Mouse (Mus musculus): Measurements from ENCODE around the gene Kif28. TPM values are rescaled to one million over a fixed set of nuclear protein-coding genes. Genes with fewer than 3 reads are reported as not detected.
A peak's percentile ranks its signal among the peaks of the same experiment; 100 is the strongest.
"Not testable (repeated sequence)": the region's sequence is repeated elsewhere in the genome, so short reads cannot be mapped to it uniquely, and the experiment has no call there.

Kif28 gene
- total RNA-seq, 2 experiments from 2014 or later: 0.43 to 0.53 TPM

DNA sequence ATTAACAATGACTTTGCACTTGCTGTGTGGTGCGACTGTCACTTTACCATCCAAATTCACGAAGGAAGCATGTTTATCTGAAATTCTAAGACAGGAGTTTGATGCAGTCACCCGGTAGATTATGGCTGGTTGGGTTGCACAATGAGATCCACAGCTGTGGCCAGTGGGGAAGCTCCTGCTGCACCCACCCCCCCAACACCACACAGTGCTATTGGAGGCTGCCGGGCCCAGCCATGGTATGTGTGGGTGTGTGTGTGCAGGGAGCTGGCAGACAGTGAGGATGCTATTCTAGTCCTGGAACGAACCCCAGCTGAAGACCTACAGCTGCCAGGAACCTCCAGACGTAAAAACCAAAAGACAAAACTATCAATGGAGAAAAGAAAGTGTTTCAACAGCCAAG is 35.7 kb downstream of the Kif28 start:
- intact Hi-C loops (cut with DNase I): no loop called here
- DNase-seq: peak; percentile 38 to 44

DNA sequence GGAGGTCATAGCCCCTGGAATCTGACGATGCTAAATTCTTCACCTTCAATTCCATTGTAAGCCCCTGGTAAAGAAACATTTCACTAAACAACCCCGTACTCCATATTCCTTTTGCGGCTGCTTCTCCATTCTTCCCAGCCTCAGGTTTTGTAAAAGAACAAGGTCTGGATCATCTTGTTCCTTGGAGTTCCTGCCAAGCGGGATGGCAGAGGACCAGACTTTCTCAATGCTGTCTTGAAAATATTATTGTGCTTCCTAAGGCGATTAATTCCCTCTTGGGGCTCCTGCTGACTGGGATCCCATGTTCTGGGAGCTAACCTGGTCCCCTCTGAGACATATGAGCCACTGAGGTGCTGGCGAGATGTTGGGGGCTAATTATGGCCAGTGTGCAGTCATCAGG is 39.9 kb downstream of the Kif28 start:
- DNase-seq: peak in 1 of 2 experiments; percentile 24
- intact Hi-C loops (cut with DNase I): no loop called here

DNA sequence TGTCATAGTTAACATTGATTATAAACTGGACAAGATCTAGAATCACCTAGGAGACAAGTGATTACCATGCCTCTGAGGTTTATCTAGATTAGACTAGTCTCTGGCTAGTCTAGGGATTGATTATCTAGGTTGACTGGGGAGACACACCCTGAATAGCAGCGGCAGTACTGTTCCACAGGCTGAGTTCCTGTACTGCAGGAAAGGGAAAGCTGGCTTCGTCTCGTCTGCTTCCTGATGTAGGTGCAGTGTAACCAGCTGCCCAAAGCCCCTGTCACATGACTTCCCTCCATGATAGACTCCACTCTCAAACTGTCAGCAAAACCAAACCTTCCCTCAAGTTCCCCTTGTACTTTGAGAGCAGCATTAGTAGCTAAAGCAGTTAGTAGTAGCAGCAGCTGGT is 40.9 kb downstream of the Kif28 start:
- intact Hi-C loops (cut with DNase I): no loop called here
- DNase-seq: no peak

DNA sequence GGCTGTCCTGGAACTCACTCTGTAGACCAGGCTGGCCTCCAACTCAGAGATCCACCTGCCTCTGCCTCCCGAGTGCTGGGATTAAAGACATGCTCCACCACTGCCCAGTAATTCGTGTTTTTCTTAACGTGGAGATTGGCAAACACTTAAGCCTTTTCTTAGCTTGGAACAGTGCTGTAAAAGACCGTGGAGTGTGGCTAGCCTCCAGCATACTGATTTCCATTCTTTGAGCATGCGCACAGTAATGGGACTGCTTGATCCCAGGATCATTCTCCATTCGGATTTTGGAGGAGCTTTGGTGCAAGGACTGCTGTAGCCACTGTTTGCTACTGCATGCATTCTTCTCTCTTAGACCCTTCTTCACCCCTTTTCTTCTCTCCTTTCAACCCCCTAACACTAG is 55.6 kb downstream of the Kif28 start:
- intact Hi-C loops (cut with DNase I): no loop called here
- no peak for DNase-seq

DNA sequence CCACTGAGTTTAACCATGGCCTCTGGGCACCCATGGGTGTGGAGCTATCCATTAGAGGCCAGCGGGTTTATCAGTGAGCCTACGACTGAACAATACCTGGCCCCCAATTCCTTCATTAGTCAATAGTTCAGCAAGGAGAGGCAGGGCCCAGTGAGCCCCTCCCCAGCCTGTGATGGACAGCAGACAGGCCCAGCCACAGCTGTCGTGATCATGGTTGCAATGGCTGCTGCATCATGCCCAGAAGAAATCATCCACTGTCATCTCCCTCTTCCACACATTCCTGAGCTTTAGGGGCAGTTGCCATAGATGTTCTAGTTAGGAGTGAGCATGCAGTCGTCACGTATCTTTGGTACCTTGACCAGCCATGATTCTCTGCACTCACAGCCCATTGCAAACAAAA is 56.2 kb downstream of the Kif28 start:
- DNase-seq: no peak
- intact Hi-C loops (cut with DNase I): no loop called here

DNA sequence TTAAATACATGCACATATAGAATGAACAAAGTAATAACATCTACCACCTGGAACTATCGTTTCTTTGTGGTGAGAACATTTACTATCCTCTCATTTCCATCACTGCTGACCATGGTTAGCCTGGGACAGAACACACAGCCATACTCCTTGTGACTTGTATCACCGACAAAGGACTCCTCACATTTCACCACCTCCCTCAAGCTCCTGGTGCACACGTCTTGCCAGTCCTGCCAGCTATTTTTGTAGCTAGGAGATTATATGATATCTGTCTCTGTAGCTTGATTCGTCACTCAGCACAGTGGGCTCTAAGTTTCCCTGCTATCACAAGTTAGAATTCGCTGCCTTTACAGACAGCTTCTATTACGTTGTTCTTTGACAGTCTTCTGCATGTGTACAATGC is 56.7 kb downstream of the Kif28 start:
- intact Hi-C loops (cut with DNase I): no loop called here

DNA sequence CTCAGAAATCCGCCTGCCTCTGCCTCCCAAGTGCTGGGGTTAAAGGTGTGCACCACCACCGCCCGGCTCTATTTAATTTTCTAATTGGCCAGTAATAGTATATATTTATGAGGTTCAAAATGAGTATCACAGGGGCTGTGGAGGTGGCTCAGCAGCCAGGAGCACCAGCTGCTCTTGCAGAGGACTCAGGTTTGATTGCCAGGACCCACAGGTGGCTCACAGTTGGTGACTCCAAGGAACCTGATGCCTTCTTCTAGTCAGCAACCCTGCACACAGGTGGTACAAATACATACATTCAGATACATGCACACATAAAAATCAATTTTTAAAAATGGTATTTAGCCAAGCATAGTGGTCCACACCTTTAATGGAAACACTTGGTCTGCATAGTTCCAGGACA is 57.1 kb downstream of the Kif28 start:
- intact Hi-C loops (cut with DNase I): no loop called here
- DNase-seq: no peak

More for the DNA sequence above, 56.7 kb downstream of the Kif28 start:
- DNase-seq: no peak

DNA sequence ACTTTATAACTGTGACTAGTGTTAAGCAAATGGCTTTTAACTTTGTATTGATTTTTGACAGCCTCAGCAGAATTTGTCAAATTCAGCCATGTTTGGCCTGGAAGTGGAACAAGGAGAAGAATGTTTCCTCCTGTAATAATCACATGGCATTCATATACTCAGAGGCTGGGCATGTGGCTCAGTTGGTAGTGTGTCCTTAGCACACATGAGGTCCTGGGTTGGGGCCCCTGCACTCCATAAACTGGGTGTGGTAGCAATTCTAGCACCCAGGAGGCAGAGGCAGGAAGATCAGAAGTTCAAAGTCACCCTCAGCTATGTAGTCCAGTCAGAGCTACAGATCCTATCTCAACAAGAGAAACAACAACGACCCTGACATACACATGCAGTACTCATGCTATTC is 57.8 kb downstream of the Kif28 start:
- intact Hi-C loops (cut with DNase I): no loop called here
- no peak for DNase-seq

DNA sequence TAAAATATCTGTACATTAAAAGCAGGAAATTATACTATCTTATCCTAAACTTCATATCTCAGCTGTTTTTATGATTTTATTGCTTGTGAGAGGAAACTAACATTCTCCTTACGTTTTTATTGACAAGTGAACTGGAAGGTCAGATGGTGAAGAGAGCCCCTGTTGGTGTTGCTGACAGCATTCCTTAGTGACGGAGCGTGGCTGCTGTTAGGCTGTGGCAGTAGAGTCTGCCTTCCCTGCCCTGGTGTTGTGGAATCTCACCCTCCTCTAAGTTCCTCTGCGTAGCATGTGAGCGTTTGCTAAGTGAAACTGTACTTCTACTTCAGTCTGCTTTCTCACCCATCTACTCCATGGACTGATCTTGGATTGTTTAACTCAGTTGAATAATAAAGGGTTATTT is 58.3 kb downstream of the Kif28 start:
- intact Hi-C loops (cut with DNase I): no loop called here
- DNase-seq: no peak

DNA sequence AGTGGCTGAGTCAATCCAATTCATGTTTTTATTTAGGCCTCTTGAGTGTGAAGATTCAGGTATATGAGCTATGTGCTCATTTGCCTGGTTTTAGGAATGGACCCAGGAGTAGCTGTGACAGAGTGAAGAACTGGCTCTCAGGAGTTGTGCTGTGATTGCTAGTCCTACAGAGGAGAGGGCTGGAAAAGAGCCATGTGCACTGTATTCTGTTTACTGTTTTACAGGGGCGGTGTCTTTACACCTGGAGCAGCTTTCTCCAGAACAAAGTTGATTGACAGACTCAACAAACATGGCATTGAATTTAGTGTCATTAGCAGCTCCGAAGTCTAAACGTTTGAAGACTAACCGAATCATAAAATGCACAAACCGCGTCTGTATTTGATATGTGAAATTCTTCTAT is 58.7 kb downstream of the Kif28 start:
- DNase-seq: no peak
- intact Hi-C loops (cut with DNase I): no loop called here

DNA sequence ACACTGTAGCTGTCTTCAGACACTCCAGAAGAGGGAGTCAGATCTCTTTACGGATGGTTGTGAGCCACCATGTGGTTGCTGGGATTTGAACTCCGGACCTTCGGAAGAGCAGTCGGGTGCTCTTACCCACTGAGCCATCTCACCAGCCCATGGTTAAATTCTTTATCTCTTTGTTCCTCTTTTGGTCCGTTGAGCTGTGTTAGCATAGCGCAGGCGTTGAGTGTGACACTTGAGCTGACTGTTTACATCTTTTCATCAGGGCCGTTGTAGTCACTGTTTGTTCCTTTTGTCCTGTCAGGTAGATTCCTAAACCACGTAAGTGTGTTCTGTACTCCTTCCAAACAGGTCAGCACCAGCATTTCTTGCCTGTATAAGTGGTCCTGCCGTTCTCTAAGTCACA is 62.3 kb downstream of the Kif28 start:
- DNase-seq; intact Hi-C loops (cut with DNase I): not testable (repeated sequence)

DNA sequence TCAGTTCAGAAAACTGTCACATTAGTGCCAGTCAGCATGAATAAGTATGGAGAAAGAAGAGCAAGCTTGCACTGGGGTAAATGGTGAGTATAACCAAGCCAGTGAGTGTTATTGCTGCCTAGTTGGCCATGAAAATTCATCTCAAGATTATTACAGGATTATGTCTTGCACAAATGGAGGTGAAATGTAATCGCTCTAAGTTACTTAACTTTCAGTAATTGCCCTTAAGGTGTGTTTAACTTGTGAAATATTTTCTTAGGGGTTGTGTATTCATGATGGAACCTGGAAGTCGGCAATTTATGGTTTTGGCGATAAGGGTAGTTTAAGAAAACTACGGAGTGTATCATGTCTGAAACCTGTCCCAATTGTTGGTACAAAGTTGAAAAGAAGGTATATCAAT is 65.7 kb downstream of the Kif28 start:
- intact Hi-C loops (cut with DNase I): no loop called here
- no peak for DNase-seq

DNA sequence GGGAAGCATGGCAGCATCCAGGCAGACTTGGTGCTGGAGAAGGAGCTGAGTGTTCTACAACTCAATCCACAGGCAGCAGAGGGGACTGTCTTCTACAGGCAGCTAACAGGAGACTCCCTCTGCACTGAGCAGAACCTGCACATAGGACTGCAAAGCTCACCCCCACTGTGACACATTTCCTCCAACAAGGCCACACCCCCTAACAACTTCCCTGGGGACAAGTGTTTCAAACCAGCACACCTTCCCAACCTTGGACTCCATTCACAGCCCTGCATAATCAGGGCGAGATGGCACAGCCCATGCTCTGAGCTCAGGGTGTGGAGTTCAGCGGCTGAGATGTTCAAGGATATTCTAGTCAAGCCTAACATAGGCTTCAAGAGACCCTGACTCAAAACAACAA is 68.0 kb downstream of the Kif28 start:
- intact Hi-C loops (cut with DNase I): no loop called here
- DNase-seq: no peak

DNA sequence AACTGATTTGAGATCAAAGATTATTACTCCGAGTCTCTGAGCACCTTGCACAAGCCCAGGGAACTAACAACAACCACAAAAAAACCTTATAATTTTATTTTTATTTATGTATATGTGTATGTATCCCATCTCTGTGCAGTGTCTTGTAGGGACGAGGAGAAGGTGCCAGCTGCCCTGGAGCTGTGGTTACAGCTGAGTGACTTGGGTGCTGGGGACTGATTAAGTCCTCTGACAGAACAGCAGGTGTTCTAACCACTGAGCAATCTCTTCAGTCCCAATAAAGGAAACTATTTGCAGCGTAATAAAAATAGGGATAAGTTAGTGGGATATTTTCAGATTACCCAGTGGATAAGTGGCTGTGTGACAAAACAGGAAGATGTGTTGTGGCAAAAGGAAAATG is 70.7 kb downstream of the Kif28 start:
- intact Hi-C loops (cut with DNase I): no loop called here
- DNase-seq: no peak

DNA sequence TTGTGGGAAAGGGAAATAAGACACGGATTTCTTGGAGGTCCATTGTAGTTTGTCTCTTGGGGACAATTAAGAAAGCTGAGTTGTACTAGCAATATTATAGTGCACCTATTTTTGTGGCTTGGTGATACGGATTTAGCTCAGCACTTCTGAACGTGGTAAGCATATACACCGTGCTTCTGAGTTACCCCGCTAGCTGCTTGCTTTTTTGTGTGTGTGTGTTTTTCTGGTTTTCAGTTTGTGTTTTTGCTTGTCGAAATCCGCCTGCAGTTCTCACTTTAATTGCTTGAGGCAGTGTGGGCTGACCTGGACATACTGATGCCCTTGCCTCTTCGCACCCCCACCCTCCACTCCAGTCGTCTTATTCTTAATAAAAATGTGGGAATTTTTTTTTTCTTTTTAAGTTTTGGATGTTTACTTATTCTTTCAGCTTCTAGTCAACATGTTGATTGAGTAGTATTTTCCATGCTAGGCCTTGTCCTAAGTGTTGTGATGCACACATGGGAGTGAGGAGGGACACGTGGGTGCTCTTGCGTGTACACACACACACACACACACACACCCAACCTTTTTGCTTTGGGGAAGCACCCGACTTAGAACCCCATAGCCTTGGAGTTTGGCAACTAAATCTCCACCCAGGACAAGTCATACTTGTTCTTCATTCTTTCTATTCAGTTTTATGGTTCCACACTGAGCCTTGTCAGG is 76.1 kb downstream of the Kif28 start:
- intact Hi-C loops (cut with DNase I): no loop called here
- no peak for DNase-seq

DNA sequence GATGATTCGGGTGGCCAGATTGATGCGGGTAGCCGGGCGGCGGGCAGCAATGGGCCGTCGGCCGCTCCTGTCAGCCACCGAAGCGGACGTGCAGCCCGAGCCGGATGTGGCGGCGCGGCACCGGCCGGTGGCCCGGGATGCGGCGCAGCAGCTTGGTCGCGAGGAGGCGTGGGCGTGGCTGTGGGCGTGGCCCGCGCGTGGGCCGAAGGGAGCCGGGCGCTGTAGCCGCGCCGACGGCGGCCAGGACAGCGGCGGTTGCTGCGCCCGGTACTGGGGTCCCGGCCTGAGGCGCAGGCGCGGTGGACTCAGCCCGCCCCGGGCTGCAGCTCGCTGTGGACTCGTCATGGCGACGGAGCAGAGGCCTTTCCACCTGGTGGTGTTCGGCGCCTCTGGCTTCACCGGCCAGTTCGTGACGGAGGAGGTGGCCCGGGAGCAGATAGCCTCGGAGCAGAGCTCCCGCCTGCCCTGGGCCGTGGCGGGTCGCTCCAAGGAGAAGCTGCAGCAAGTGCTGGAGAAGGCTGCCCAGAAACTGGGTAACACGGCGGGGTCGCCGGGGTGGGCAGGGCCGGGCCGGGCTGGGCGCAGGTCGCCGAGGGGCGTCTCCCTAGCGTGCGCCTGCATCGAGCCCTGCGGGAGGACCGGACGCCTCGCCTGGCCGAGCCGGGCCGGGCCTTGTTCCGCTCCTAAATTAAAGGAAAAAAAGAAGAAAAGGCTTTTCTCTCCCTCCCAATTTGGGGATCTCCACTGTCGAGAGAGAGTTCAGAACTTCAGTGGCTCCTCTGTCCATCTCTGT is 76.9 kb downstream of the Kif28 start, which contains the start of gene Sccpdh:
TSS of gene Sccpdh (plus strand) at position 198 of the 793 bp plus-strand sequence.
- peak; percentile 89 to 90 for DNase-seq
- intact Hi-C loops (cut with DNase I): no loop called here

DNA sequence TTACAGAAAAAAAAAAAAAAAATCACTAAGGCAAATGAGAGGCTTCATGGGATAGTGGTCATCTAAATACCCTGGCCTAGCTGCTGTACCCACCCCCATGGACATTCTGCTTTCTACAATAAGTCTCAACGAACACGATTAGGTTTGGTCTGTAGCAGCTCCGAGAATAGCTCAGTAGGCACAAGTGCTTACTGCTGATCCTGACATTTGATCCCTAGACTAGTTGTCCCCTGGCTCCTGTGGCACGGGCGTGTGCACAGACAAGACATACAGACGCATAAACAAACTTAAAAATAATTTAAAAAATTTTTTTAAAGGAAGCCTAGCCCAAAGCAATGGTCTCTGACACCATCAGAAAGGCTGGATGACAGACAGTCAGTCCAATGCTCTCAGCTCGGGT is 77.6 kb downstream of the Kif28 start:
- DNase-seq: no peak
- intact Hi-C loops (cut with DNase I): loop anchor here (1.0 kb wide), 1 partner anchor 20 kb away; no protein-coding TSS in a partner anchor

DNA sequence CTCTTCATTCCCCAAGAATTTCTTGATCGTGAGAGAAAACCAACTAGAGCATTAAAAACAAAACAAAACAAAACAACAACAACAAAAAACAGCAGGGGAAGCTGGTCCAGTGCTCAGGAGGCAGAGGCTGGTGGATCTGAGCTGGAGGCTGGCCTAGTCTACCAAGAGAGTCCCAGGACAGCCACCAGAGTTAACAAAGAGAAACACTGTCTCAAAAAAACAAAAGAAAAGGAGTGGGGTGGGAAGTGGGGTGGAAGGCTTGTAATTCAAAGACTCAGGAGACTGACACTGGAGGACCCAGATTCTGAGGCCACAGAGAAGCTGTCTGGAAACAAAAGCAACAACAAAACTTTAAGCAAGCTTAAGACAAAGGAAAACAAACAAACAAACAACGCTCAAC is 78.1 kb downstream of the Kif28 start:
- intact Hi-C loops (cut with DNase I): loop anchor here (1.0 kb wide), 1 partner anchor 20 kb away; no protein-coding TSS in a partner anchor
- DNase-seq: no peak

DNA sequence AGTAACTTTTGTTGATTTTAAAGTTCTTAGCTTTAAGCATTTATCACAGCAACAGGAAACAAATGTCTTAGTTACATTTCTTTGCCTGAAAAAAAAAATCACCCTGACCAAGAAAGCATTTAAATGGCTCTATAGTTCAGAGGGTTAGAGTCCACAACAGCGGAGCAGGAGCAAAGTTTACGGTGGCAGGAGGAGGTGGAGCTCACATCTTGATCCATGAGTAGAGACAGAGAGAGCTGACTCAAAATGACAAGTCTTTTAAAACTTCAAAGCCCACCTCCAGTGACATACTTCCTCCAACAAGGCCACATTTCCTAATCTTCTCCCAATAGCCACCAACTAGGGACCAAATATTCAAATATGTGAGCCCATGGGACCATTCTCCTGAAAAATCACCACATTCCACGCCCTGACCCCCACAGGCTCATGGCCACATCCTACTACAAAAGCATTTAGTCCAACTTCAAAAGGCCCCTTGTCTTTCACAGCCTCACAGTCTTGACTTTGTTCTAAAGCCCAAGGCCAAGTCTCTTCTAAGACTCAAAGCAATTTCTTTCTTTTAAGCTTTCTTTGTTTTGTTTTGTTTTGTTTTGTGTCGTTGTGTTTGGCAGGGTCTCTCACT is 80.7 kb downstream of the Kif28 start:
- no peak for DNase-seq
- intact Hi-C loops (cut with DNase I): no loop called here

DNA sequence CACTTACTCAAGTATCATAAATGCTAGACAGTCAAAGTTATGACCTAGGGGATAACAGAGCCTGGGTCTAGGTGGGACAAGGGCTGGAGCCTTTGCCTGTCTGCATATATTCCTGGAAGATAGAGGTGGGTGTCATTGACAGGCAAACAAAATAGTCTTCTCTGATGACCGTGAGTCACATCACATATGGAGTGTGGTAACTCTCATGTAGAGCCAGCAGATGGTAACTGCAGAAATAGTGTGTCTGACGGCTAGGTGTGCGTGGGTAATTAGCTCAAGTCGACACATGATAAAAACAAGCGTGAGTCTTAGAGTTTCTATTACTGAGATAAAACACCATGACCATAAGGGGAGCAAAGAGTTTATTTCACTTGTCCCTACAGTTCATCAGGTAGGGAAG is 82.0 kb downstream of the Kif28 start:
- DNase-seq: no peak
- intact Hi-C loops (cut with DNase I): no loop called here

DNA sequence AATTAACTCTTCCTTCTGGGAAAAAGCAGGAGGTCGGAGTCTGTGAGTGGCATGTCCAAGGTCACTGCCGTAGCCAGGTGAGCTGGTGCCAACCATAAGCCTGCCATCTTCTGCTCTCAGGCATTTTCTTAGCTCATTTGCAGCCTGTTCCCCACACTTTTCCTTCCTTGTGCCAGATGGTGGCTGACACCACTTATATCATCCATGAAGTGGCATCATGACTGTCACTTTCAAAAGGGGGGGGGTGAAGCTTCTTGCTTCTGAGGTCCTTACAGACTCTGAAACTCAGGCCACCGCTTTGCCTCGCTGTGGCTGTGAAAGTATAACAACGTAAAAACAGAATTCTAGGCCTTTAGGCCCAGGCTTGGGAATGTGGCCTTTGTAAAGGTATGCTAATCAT is 93.8 kb downstream of the Kif28 start:
- intact Hi-C loops (cut with DNase I): no loop called here
- DNase-seq: no peak

DNA sequence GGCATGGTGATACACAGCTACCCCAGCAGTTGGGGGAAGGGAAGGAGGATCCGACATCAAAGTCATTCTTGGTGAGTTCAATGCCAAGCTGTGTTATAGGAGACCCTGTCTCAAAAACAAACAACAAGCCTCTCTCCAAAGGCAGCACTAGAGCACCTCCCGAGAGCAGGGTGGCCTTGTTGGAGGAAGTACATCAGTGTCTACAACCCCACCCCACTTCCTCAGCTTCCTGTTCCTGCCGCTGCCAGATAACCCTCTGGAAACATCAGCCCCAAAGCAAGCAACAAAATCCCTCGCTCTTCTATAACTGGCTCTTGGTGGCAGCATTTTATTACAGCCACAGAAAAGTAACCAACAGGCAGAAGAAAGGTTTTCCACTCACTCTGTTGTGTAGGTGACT is 94.8 kb downstream of the Kif28 start:
- intact Hi-C loops (cut with DNase I): no loop called here
- DNase-seq: no peak

Data from heart, postnatal 36 days (tissue).